Mouse (Mus musculus) kidney, embryonic 15.5 days (tissue): ENCODE measurements around the gene Rgs16. TPM values are rescaled to one million over a fixed set of nuclear protein-coding genes. Genes with fewer than 3 reads are reported as not detected.

ENCODE experiments used
- ATAC-seq: fragments of 200-750 bp; cut with Nextera tagmentation; replicated peaks from 2 replicates; pipeline ENCODE4 v1.8.0; 2017; ENCODE audit warnings: moderate TSS enrichment; ENCODE audit not compliant: low FRiP score
- H3K27ac ChIP-seq: fragments of 300-500 bp; sonication (generic); 2 replicates; pipeline ENCODE4 v1.5.1; 2015; ENCODE audit warnings: mild to moderate bottlenecking, inconsistent platforms
- H3K27me3 ChIP-seq: fragments of 300-500 bp; sonication (generic); 2 replicates; pipeline ENCODE4 v1.6.1; 2015; ENCODE audit warnings: inconsistent platforms
- H3K36me3 ChIP-seq: fragments of 300-500 bp; sonication (generic); 2 replicates; pipeline ENCODE4 v1.6.1; 2015; ENCODE audit warnings: inconsistent platforms
- H3K4me1 ChIP-seq: fragments of 300-500 bp; sonication (generic); 2 replicates; pipeline ENCODE4 v1.6.1; 2015; ENCODE audit warnings: inconsistent platforms
- H3K4me2 ChIP-seq: fragments of 300-500 bp; sonication (generic); 2 replicates; pipeline ENCODE4 v1.6.1; 2015; ENCODE audit warnings: moderate library complexity, mild to moderate bottlenecking, inconsistent platforms
- H3K4me3 ChIP-seq: fragments of 300-500 bp; sonication (generic); replicated peaks from 2 replicates; pipeline ENCODE4 v1.5.1; 2015; ENCODE audit warnings: mild to moderate bottlenecking, inconsistent platforms
- H3K9ac ChIP-seq: fragments of 300-500 bp; sonication (generic); 2 replicates; pipeline ENCODE4 v1.6.1; 2015; ENCODE audit warnings: mild to moderate bottlenecking, inconsistent platforms
- H3K9me3 ChIP-seq: fragments of 300-500 bp; sonication (generic); replicated peaks from 2 replicates; pipeline ENCODE4 v1.6.1; 2016; ENCODE audit warnings: inconsistent platforms
- WGBS: fragments of 180-500 bp; shearing (Covaris S2); methylation state at CpG from one replicate; pipeline ENCODE4 v1.1.7; 2015; ENCODE audit warnings: mixed read lengths; 5-methylcytosine and 5-hydroxymethylcytosine counted together
- polyA plus RNA-seq: library from polyadenylated mRNA; unstranded; fragments of >200 nt; fragmentation: Nextera tagmentation; extraction: Ambion mirVana; gene quantifications from 2 replicates; pipeline ENCODE4 v1.2.1, GENCODE M21; 2015

The Rgs16 gene
- polyA plus RNA-seq, 1 experiment from 2014 or later: 4.9 TPM

DNA sequence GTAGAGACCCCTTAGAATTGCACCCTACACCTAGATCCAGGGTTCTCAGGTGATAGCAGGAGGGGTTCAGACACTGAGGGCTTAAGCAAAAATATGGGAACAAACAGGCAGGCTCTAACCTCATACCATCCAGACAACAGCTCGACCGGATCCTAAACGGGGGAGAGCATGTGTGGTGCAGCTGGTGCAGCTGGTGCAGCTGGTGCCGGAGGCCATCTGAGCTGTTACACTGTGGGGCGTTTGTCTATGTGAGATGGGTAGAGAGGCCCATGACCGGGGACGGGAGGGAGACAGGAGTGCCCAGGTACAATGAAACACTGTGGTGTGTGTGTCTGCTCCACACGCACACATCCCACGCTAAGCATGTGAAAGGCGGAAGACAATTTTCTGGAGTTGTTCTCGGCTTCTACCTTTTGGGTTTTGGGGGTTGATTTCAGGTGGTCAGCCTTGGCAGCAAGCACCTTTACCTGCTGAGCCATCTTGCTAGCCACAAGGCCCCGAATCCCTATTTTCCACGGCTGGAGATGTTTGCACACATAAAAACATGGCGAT lies 6.0 kb downstream of the Rgs16 start:
- Histone ChIP-seq H3K36me3 (no peaks in the 10 kb centered on the region), H3K27me3 (peaks cover 8% of the 10 kb centered on the region), H3K4me1 (peaks cover 30% of the 10 kb centered on the region), H3K4me3 (no peak overlapping the region), H3K4me2 (no peak overlapping the region), H3K9me3 (no peaks in the 10 kb centered on the region), H3K27ac (no peak overlapping the region), H3K9ac (no peak overlapping the region)
- no peak for ATAC-seq
- WGBS: 80% methylated on average over 14 of the region's 14 CpGs

DNA sequence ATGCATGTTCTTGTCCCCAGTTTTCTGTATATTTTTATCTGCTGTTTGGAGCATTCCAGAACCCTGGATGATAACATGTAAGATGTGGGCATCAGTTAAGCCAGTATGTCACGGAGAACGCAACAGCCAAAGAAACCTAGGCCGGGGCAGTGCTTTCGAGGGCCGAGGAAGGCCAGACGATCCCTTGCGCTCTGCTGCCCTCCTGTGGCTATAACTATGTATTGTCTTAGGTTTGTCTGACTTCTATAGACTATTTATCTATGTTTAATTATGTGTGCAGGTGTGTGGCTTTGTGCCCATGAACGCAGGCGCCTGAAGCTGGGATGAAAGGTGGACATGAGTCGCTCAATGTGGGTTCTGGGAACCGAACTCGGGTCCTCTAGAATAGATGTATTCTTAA lies 6.6 kb downstream of the Rgs16 start:
- Histone ChIP-seq H3K36me3 (no peaks in the 10 kb centered on the region), H3K27me3 (peaks cover 3% of the 10 kb centered on the region), H3K4me1 (peaks cover 31% of the 10 kb centered on the region), H3K9me3 (no peaks in the 10 kb centered on the region), H3K27ac (no peak overlapping the region), H3K4me2 (no peak overlapping the region), H3K9ac (no peak overlapping the region), H3K4me3 (no peak overlapping the region)
- 4% methylated on average over 12 of the region's 12 CpGs for WGBS
- no peak for ATAC-seq

DNA sequence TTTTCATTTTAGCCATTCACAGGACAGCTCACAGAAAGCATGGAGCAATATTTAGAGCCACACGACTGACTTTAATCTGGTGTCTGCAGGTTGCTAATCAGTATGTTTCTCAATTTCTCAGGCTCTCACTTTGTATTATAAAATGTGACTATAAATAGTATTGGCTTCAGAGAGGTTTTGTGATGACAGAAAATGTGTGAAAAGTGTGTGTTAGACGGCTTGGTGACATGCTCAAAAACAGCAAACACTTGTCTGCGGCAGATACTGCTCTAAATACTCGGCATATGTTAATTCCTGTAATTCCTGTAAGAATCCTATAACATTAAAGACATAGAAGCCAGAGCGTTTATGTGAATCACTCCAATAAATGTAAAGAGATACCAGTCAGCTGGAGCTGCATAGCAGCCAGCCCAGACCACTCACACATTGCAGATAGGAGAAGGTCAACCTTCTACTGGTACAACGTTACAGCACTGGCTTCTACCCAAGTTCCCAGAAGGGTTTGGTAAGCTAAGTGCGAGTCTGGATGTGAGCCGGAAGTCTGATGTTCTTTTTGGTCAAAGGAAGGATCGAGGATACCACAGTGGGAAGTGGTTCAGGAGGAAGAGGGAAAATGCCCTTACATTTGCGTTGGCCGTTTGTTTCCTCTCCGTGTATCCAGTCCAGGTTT lies 7.8 kb downstream of the Rgs16 start:
- Histone ChIP-seq H3K4me1 (peaks cover 30% of the 10 kb centered on the region), H3K36me3 (no peaks in the 10 kb centered on the region), H3K9ac (no peak overlapping the region), H3K4me2 (peak overlapping the region; percentile 58), H3K4me3 (no peak overlapping the region), H3K27ac (peak overlapping the region; percentile 66), H3K27me3 (no peaks in the 10 kb centered on the region; the same call in 1 of the 2 replicates), H3K9me3 (no peaks in the 10 kb centered on the region)
- 59% methylated on average over 12 of the region's 12 CpGs for WGBS
- no peak for ATAC-seq

DNA sequence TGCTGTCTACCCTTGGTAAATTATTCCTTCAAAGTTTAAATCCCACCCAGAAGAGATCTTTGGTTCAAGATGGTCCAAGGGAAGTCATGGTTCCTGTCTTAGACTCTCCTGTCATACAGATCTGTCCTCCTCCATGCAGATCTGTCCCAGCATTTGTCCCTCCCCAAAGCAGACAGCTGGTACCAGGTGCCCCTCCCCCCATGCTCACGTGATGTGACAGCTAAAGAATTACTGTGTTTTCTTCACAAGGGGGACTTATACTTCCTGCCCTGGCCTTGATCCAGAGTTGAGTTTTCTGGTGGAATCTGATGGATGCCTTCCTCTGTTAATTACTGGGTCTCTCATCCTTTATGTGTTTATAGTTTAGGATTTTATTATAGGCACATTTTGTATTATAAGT lies 8.4 kb downstream of the Rgs16 start:
- peak overlapping the region; percentile 75 for H3K27ac ChIP-seq
- H3K9ac ChIP-seq: no peak overlapping the region
- H3K27me3 ChIP-seq: no peaks in the 10 kb centered on the region; the same call in 1 of the 2 replicates
- peaks cover 30% of the 10 kb centered on the region for H3K4me1 ChIP-seq
- H3K4me3 ChIP-seq: no peak overlapping the region
- 0% methylated on average over 1 of the region's 1 CpGs for WGBS
- H3K9me3 ChIP-seq: no peaks in the 10 kb centered on the region
- peak; percentile 30; the same call in 1 of the 2 replicates for ATAC-seq
- H3K4me2 ChIP-seq: peak overlapping the region; percentile 58
- no peaks in the 10 kb centered on the region for H3K36me3 ChIP-seq

DNA sequence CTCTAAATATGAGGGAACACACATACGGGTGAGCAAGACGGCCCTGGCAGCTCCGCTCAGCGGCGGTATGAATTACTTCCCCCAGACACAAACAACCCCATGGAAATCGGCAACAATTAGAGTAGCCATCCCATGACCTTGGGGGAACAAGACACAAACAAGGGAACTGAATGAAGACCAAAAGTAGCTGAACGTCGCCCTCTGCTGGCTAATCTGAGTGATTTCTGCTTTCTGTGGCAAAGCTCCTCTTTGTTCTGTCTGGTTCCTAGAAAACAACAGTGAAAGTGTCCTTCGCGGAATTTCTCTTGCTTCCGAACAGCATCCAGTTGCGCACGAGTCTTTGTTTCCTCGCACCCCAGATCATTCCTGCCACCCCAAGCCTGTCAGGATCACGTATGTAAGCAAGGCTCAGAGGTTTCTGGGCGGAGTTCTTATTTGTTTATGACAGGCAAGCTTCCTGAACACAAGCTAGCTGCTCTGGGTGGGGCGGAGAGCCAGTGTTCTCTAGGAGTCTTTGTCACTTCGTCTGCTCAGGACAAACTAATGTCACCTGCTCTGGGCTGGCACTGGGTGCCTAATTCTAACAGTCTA lies 9.2 kb downstream of the Rgs16 start, which contains the start of gene Rnasel:
Gene Rnasel, plus strand, starts transcription at position 216 of the 591 bp plus-strand sequence.
- Histone ChIP-seq H3K4me3 (peak within 1 kb of the TSS; percentile 44), H3K9ac (peak within 1 kb of the TSS; percentile 41), H3K4me2 (peak within 1 kb of the TSS; percentile 58), H3K27me3 (no peaks in the 10 kb centered on the region; the same call in 1 of the 2 replicates), H3K36me3 (no peaks in the 10 kb centered on the region), H3K27ac (peak within 1 kb of the TSS; percentile 75), H3K4me1 (peaks cover 30% of the 10 kb centered on the region), H3K9me3 (no peaks in the 10 kb centered on the region)
- WGBS: 2% methylated on average over 18 of the region's 18 CpGs
- peak; percentile 63 for ATAC-seq

DNA sequence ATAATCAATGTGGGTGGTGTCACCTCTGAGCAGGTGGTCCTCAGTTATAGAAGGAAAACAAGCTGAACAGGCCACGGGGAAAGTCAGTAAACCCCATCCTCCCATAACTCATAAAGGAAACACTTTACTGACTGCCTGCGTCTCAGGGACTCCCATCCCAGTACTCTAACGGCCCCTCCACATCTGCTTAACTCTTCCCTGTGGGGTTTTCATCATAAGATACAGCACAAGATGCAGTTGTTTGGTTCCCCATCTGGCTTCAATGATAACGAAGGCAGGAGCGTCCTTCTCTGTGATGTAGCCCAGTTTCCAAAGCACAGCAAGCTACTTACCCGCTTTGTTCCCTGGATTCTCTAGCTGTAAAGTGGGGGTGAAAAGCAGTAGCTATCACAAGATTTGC lies 9.9 kb downstream of the Rgs16 start:
- no peaks in the 10 kb centered on the region for H3K9me3 ChIP-seq
- peaks cover 30% of the 10 kb centered on the region for H3K4me1 ChIP-seq
- H3K9ac ChIP-seq: peak overlapping the region; percentile 41
- peak; percentile 30; the same call in 1 of the 2 replicates for ATAC-seq
- no peaks in the 10 kb centered on the region for H3K27me3 ChIP-seq
- H3K36me3 ChIP-seq: no peaks in the 10 kb centered on the region
- H3K4me2 ChIP-seq: peak overlapping the region; percentile 58
- peak overlapping the region; percentile 75 for H3K27ac ChIP-seq
- WGBS: 47% methylated on average over 6 of the region's 6 CpGs
- peak overlapping the region; percentile 44 for H3K4me3 ChIP-seq

DNA sequence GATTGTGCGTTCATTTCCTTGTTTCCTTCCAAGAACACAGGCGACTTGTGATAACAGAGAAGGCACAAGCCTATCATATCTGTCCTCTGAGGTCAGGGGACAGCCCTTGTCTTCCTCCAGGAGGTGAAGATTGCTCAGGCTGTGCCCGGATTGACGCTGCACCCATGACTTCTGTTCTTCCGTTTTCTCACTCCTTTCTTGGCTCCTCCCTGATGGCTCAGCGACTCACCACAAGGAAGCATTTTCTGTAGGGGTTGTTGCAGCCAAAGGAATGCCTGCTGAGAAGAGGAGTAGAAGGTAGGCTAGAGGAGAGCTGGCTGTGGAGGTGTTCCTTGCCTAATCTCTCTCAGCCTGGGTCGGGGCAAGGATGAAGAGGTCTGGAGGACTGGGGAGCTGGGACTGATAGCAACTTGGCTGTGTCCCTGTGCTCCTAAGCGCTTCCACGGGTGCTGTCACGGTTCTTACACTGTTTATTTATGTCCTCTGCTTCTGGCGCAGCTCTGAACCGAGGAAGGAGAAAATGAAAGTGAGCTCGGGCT lies 11.7 kb downstream of the Rgs16 start:
- H3K27ac ChIP-seq: peak overlapping the region; percentile 78
- whole genome bisulfite sequencing: 33% methylated on average over 13 of the region's 13 CpGs
- no peaks in the 10 kb centered on the region for H3K27me3 ChIP-seq
- peaks cover 30% of the 10 kb centered on the region for H3K4me1 ChIP-seq
- peak overlapping the region; percentile 59 for H3K4me2 ChIP-seq
- no peaks in the 10 kb centered on the region for H3K36me3 ChIP-seq
- peak overlapping the region; percentile 41; the same call in 1 of the 2 replicates for H3K9ac ChIP-seq
- H3K9me3 ChIP-seq: no peaks in the 10 kb centered on the region
- ATAC-seq: peak; percentile 30; the same call in 1 of the 2 replicates
- peak overlapping the region; percentile 39 for H3K4me3 ChIP-seq

DNA sequence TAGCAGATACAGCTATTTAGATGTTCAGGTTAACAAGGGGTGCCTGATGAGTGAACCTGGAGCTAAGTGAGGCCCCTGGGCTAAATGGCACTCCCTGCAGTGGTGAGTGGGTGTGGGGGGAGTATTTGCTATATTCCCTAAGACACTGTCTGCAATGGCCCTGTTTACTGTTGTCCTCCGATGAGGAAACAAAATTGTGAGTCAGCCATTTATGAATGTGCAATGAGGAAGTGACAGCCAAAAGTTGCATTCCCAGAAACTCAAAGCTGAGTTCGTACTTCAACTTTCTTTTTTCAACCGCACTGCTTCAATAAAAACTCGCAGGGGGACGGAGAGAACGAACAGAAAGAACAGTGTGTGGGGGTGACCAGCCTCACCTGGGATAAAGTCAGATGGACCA lies 12.4 kb downstream of the Rgs16 start:
- 81% methylated on average over 6 of the region's 6 CpGs for WGBS
- ATAC-seq: no peak
- peak overlapping the region; percentile 59 for H3K4me2 ChIP-seq
- H3K27me3 ChIP-seq: no peaks in the 10 kb centered on the region
- no peaks in the 10 kb centered on the region for H3K9me3 ChIP-seq
- H3K36me3 ChIP-seq: no peaks in the 10 kb centered on the region
- peaks cover 27% of the 10 kb centered on the region for H3K4me1 ChIP-seq
- H3K27ac ChIP-seq: peak overlapping the region; percentile 78
- peak overlapping the region; percentile 39 for H3K4me3 ChIP-seq
- 0 out of 2 replicates have a peak overlapping the region, but pooled peaks have one; percentile 41 for H3K9ac ChIP-seq

DNA sequence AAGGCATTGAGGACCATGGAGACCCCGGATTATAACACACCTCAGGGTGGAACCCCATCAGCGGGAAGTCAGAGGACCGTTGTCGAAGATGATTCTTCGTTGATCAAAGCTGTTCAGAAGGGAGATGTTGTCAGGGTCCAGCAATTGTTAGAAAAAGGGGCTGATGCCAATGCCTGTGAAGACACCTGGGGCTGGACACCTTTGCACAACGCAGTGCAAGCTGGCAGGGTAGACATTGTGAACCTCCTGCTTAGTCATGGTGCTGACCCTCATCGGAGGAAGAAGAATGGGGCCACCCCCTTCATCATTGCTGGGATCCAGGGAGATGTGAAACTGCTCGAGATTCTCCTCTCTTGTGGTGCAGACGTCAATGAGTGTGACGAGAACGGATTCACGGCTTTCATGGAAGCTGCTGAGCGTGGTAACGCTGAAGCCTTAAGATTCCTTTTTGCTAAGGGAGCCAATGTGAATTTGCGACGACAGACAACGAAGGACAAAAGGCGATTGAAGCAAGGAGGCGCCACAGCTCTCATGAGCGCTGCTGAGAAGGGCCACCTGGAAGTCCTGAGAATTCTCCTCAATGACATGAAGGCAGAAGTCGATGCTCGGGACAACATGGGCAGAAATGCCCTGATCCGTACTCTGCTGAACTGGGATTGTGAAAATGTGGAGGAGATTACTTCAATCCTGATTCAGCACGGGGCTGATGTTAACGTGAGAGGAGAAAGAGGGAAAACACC lies 13.7 kb downstream of the Rgs16 start:
- H3K4me1 ChIP-seq: peaks cover 20% of the 10 kb centered on the region
- H3K27ac ChIP-seq: no peak overlapping the region
- H3K27me3 ChIP-seq: no peaks in the 10 kb centered on the region
- H3K9ac ChIP-seq: no peak overlapping the region
- 76% methylated on average over 25 of the region's 25 CpGs for WGBS
- ATAC-seq: no peak
- no peak overlapping the region for H3K4me3 ChIP-seq
- no peak overlapping the region for H3K4me2 ChIP-seq
- no peaks in the 10 kb centered on the region for H3K9me3 ChIP-seq
- H3K36me3 ChIP-seq: no peaks in the 10 kb centered on the region

DNA sequence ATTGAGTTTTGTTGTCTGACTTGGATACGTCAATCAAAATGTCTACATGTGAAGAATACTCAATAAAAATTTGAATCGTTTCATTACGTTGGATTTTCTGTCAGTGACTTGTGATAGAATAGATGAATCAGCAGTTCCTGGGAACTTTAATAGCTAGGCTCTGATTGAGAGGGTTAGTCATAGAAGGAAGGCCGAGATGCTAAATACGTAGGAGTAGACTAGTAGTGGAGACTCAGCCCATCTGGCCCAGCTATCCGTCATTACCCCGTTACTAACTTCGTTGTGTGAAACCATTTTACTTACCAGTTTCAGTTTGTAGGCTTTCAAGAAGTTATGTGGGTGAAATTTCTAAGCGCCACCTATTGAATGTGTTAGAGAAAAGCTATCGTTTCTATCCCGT lies 24.0 kb downstream of the Rgs16 start:
- Histone ChIP-seq H3K27ac (no peak overlapping the region), H3K9ac (no peak overlapping the region), H3K36me3 (no peaks in the 10 kb centered on the region), H3K4me3 (no peak overlapping the region), H3K9me3 (no peaks in the 10 kb centered on the region), H3K27me3 (no peaks in the 10 kb centered on the region), H3K4me1 (no peaks in the 10 kb centered on the region), H3K4me2 (no peak overlapping the region)
- WGBS: 87% methylated on average over 11 of the region's 11 CpGs
- ATAC-seq: no peak

DNA sequence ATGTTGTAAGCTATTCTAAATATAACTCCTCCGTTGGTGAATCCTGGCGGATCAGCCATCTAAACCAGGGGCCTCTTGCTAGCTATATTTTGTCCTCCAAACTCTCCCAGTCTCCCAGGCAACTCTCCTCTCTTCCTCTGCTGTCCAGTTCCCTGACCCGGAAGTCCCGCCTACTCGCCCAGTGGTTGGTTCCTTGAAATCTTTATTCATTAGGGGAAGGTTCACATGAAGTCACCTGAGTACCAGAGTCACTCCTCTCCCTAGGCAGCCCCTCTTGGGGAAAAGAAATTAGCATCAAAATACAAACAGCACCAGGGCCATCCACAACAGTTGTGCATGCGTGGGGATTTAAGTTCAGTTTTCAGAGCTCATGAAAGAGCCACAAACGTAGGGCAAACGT lies 26.1 kb downstream of the Rgs16 start:
- H3K9ac ChIP-seq: no peak overlapping the region

More for the DNA sequence above, 26.1 kb downstream of the Rgs16 start:
- WGBS: 57% methylated on average over 8 of the region's 8 CpGs
- no peaks in the 10 kb centered on the region for H3K4me1 ChIP-seq
- no peak overlapping the region for H3K4me2 ChIP-seq
- no peak for ATAC-seq
- no peak overlapping the region for H3K27ac ChIP-seq
- no peaks in the 10 kb centered on the region for H3K9me3 ChIP-seq
- no peaks in the 10 kb centered on the region for H3K27me3 ChIP-seq
- H3K4me3 ChIP-seq: no peak overlapping the region
- H3K36me3 ChIP-seq: no peaks in the 10 kb centered on the region
